Mouse (Mus musculus): Measurements from ENCODE around the gene Slc35e1. TPM values are rescaled to one million over a fixed set of nuclear protein-coding genes. Genes with fewer than 3 reads are reported as not detected.

Gene Slc35e1
- polyA plus RNA-seq, 1 experiment from 2014 or later = 10.1 TPM

GRCm38 (mm10) chr8:72438248-72439015 is 54.0 kb downstream of the Slc35e1 start:
- no peak overlapping the region for H3K9ac ChIP-seq (replicated peaks; ENCODE audit: low read length)
- no peaks in the 10 kb centered on the region for H3K4me1 ChIP-seq (ENCODE audit: insufficient read depth, low read length)
- H3K4me2 ChIP-seq (replicated peaks; ENCODE audit: low read depth, low read length) = no peak overlapping the region
- ATAC-seq (ENCODE audit: low FRiP score, low TSS enrichment) = no peak
- no peaks in the 10 kb centered on the region for H3K27me3 ChIP-seq (ENCODE audit: insufficient read depth, low read length)
- no peak overlapping the region for H3K27ac ChIP-seq (ENCODE audit: low read length)
- WGBS = 77% methylated on average over 8 of the region's 8 CpGs
- no peak overlapping the region for H3K4me3 ChIP-seq (ENCODE audit: low read length)
- no peaks in the 10 kb centered on the region for H3K9me3 ChIP-seq (ENCODE audit: low read length)
- no peaks in the 10 kb centered on the region for H3K36me3 ChIP-seq (ENCODE audit: insufficient read depth, low read length)

DNA sequence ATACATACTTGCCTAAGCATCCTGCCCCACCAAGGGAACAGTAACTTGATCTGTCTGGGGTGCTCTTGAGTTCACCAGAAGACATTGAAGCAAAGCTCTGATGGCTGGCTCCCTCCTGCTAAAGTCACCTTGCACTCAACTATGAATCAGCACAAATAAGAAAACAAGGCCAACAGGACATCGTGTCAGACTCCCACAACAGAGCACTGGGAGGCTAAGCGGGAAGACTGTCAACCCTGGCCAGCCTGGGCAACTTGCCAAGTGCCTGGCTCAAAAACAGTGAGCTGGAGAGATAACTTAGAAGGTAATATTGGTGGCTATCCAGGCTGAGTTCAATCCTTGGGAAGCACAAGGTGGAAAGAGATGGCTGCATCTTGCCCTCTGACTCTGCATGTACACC is 57.5 kb downstream of the Slc35e1 start:
- H3K36me3 ChIP-seq (ENCODE audit: insufficient read depth, low read length) = no peaks in the 10 kb centered on the region
- H3K9me3 ChIP-seq (ENCODE audit: low read length) = no peaks in the 10 kb centered on the region
- ATAC-seq (ENCODE audit: low FRiP score, low TSS enrichment) = no peak
- H3K27me3 ChIP-seq (ENCODE audit: insufficient read depth, low read length) = no peaks in the 10 kb centered on the region
- H3K4me2 ChIP-seq (replicated peaks; ENCODE audit: low read depth, low read length) = no peak overlapping the region
- no peaks in the 10 kb centered on the region for H3K4me1 ChIP-seq (ENCODE audit: insufficient read depth, low read length)
- H3K9ac ChIP-seq (replicated peaks; ENCODE audit: low read length) = no peak overlapping the region
- no peak overlapping the region for H3K4me3 ChIP-seq (ENCODE audit: low read length)
- 13% methylated on average over 2 of the region's 2 CpGs for WGBS
- H3K27ac ChIP-seq (ENCODE audit: low read length) = no peak overlapping the region

Small RNAs within 50 kb of the gene (microRNA-seq; reads per million reads assigned to microRNA genes)
- gene Gm28019 (not detected), gene Mir7068 (0.95 reads per million)

Other genes starting within 250 kb of the Slc35e1 start
- 30.6 and 40.7 TPM in 2 replicates for gene Gm10282, start 187.4 kb downstream of the Slc35e1 start, polyA plus RNA-seq (2015; fragmentation: Nextera tagmentation; extraction: Ambion mirVana)
- gene Klf2, start 173.6 kb downstream of the Slc35e1 start, polyA plus RNA-seq (2015; fragmentation: Nextera tagmentation; extraction: Ambion mirVana) = 10.1 and 10.4 TPM in 2 replicates
- 61.3 and 62.7 TPM in 2 replicates for gene Eps15l1, start 71.2 kb downstream of the Slc35e1 start, polyA plus RNA-seq (2015; fragmentation: Nextera tagmentation; extraction: Ambion mirVana)
- gene Calr3, start 48.7 kb downstream of the Slc35e1 start, polyA plus RNA-seq (2015; fragmentation: Nextera tagmentation; extraction: Ambion mirVana) = 2.0 and 2.1 TPM in 2 replicates
- gene 1700030K09Rik, start 48.7 kb downstream of the Slc35e1 start, polyA plus RNA-seq (2015; fragmentation: Nextera tagmentation; extraction: Ambion mirVana) = 17.9 and 19.1 TPM in 2 replicates
- gene Cherp, start 17.4 kb downstream of the Slc35e1 start, polyA plus RNA-seq (2015; fragmentation: Nextera tagmentation; extraction: Ambion mirVana) = 64.6 and 87.9 TPM in 2 replicates
- 18.7 and 18.9 TPM in 2 replicates for gene Med26, start 55.7 kb upstream of the Slc35e1 start, polyA plus RNA-seq (2015; fragmentation: Nextera tagmentation; extraction: Ambion mirVana)
- 114 and 116 TPM in 2 replicates for gene Smim7, start 78.5 kb upstream of the Slc35e1 start, polyA plus RNA-seq (2015; fragmentation: Nextera tagmentation; extraction: Ambion mirVana)
- 25.2 and 26.3 TPM in 2 replicates for gene Tmem38a, start 79.4 kb upstream of the Slc35e1 start, polyA plus RNA-seq (2015; fragmentation: Nextera tagmentation; extraction: Ambion mirVana)
- gene Nwd1, start 154.1 kb upstream of the Slc35e1 start, polyA plus RNA-seq (2015; fragmentation: Nextera tagmentation; extraction: Ambion mirVana) = 0.09 and 0.10 TPM in 2 replicates
- 162 and 182 TPM in 2 replicates for gene Sin3b, start 230.7 kb upstream of the Slc35e1 start, polyA plus RNA-seq (2015; fragmentation: Nextera tagmentation; extraction: Ambion mirVana)

Data from kidney, embryonic 16.5 days (tissue).